Mouse (Mus musculus): ENCODE measurements around the gene Dab1. TPM values are rescaled to one million over a fixed set of nuclear protein-coding genes. Genes with fewer than 3 reads are reported as not detected.

The Dab1 gene
- polyA plus RNA-seq, 1 experiment from 2014 or later, result 69.6 TPM

DNA sequence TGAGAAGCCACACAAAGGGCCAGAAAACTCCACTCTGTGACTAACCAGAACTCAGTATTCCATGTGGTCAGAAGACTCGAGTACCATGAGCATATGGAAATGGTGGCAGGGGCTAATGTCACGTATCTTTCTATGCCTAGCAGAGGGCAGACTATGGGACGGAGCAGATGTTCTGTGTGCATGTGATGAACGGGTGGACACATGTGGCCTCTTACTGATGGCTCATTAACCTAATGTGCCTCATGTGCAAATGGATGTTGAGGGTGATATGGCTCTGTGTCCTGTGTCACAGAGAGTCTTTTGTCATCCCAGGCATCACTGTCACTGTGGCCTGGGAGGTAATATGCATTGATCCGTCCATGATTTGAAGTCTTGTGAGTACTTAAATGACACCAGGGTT is 1021.5 kb downstream of the Dab1 start:
- 42% methylated on average over 5 of the region's 5 CpGs for WGBS
- Histone ChIP-seq H3K9ac (no peak overlapping the region), H3K4me3 (no peak overlapping the region)

DNA sequence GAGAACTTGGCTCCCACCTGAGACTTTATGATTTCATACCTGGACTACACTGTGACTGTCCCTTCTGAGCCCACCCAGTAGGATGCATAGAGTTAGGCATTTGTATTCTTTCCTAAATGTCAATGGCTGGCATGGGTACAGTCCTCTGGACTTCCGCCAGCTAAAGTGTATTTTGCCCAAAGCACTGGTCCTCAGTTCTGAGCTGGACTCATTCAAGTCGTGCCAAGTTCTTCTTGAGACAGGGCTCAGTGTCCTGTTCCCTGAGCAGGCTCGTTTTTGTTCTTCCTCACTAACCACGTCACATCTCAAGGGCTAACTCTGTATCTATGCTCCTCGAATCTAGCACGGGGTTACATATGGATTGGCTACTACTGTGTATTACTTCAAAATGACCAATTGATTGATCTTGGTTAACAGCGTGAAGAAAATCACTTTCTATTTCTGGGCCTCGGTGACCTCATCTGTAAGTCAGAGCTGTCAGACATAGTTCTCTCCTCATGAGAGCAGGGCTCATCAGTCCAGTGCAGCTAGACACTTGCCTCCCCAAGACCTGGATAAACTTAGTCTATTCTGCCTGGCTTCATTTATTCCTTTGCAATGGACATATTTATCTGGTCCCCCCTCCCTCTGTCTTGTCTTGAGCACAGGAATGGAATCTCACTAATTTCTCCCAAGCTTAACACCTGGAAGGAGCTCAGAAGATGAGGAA is 1023.8 kb downstream of the Dab1 start:
- WGBS, result 72% methylated on average over 8 of the region's 8 CpGs
- Histone ChIP-seq H3K4me3 (no peak overlapping the region), H3K9me3 (no peaks in the 10 kb centered on the region), H3K27me3 (no peaks in the 10 kb centered on the region), H3K4me1 (replicated peaks) (peaks cover 18% of the 10 kb centered on the region), H3K9ac (no peak overlapping the region), H3K36me3 (no peaks in the 10 kb centered on the region), H3K4me2 (no peak overlapping the region), H3K27ac (no peak overlapping the region)
- no peak for ATAC-seq (ENCODE audit: low FRiP score)

More for the DNA sequence above, 1021.5 kb downstream of the Dab1 start:
- ATAC-seq (ENCODE audit: low FRiP score), result no peak
- no peaks in the 10 kb centered on the region for H3K27me3 ChIP-seq
- H3K36me3 ChIP-seq, result no peaks in the 10 kb centered on the region
- H3K4me2 ChIP-seq, result no peak overlapping the region
- peaks cover 22% of the 10 kb centered on the region for H3K4me1 ChIP-seq (replicated peaks)
- H3K27ac ChIP-seq, result no peak overlapping the region
- no peaks in the 10 kb centered on the region for H3K9me3 ChIP-seq

- 76% methylated on average over 6 of the region's 6 CpGs for WGBS
These were observed 1024.6 kb downstream of the Dab1 start for GRCm38 (mm10) chr4:104643534-104644356.

GRCm38 (mm10) chr4:104644357-104644630 is 1025.1 kb downstream of the Dab1 start:
- H3K9me3 ChIP-seq, result no peaks in the 10 kb centered on the region
- H3K4me2 ChIP-seq, result no peak overlapping the region
- peaks cover 15% of the 10 kb centered on the region for H3K4me1 ChIP-seq (replicated peaks)
- ATAC-seq (ENCODE audit: low FRiP score), result no peak
- 65% methylated on average over 3 of the region's 3 CpGs for WGBS
- H3K27me3 ChIP-seq, result no peaks in the 10 kb centered on the region
- no peak overlapping the region for H3K4me3 ChIP-seq
- no peak overlapping the region for H3K27ac ChIP-seq
- no peaks in the 10 kb centered on the region for H3K36me3 ChIP-seq
- H3K9ac ChIP-seq, result no peak overlapping the region

More at GRCm38 (mm10) chr4:104643534-104644356, 1024.6 kb downstream of the Dab1 start:
- Histone ChIP-seq H3K27me3 (no peaks in the 10 kb centered on the region), H3K9me3 (no peaks in the 10 kb centered on the region), H3K4me3 (no peak overlapping the region), H3K36me3 (no peaks in the 10 kb centered on the region), H3K9ac (no peak overlapping the region), H3K4me1 (replicated peaks) (peaks cover 15% of the 10 kb centered on the region), H3K27ac (no peak overlapping the region), H3K4me2 (no peak overlapping the region)
- ATAC-seq (ENCODE audit: low FRiP score), result no peak

- no peak for ATAC-seq (ENCODE audit: low FRiP score)
- H3K4me1 ChIP-seq (replicated peaks), result peaks cover 15% of the 10 kb centered on the region
- WGBS, result 95% methylated on average over 4 of the region's 4 CpGs
These were observed 1025.7 kb downstream of the Dab1 start for GRCm38 (mm10) chr4:104644862-104645261.

DNA sequence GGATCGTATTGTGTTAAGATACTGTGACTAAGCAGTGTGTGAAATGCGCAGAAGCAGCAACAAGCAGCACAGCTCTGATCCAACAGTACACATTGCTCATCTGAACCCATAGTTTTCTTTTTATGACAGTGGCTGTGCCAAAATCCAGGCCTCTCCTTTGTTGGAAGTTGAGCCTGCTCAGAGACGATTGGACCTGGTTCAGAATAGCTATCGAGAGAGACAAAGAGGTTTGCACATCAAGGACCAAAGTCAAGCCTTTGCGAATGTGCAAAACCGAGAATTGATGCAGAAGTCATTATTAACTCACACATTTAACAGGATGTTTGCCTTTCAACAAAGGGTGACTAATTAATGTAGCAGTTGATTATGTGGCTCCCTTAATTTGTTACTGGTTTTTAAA is 1032.6 kb downstream of the Dab1 start:
- H3K27ac ChIP-seq, result no peak overlapping the region
- no peaks in the 10 kb centered on the region for H3K36me3 ChIP-seq
- no peaks in the 10 kb centered on the region for H3K9me3 ChIP-seq
- no peak overlapping the region for H3K4me2 ChIP-seq
- peaks cover 5% of the 10 kb centered on the region; the same call in 1 of the 2 replicates for H3K4me1 ChIP-seq (replicated peaks)
- ATAC-seq (ENCODE audit: low FRiP score), result no peak
- H3K9ac ChIP-seq, result no peak overlapping the region
- H3K27me3 ChIP-seq, result no peaks in the 10 kb centered on the region
- WGBS, result 71% methylated on average over 6 of the region's 6 CpGs
- no peak overlapping the region for H3K4me3 ChIP-seq

More at GRCm38 (mm10) chr4:104644862-104645261, 1025.7 kb downstream of the Dab1 start:
- H3K27me3 ChIP-seq, result no peaks in the 10 kb centered on the region
- no peaks in the 10 kb centered on the region for H3K36me3 ChIP-seq
- no peak overlapping the region for H3K4me2 ChIP-seq
- no peak overlapping the region for H3K9ac ChIP-seq
- no peaks in the 10 kb centered on the region for H3K9me3 ChIP-seq
- no peak overlapping the region for H3K27ac ChIP-seq
- no peak overlapping the region for H3K4me3 ChIP-seq

DNA sequence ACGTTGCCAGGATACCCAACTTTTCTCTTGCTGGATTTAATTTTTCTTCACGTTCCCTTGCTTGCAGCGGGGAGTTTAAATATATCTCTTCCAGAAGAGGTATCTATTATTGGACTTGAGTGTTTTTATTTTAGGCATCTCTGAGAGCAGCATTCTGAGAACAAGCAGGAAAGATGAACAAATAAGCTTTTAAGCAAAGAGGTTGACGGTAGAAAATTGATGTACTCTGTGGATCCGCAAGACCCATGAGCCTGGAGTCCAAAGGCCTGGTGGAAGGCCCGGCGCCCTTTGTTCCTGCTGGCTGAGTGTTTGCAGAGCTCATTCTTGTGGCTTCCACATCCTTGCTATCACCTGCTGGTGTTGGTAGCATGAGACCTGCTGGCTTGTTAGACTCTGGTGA is 1037.6 kb downstream of the Dab1 start:
- H3K4me2 ChIP-seq, result no peak overlapping the region
- H3K36me3 ChIP-seq, result no peaks in the 10 kb centered on the region
- 88% methylated on average over 7 of the region's 7 CpGs for WGBS
- no peak overlapping the region for H3K27ac ChIP-seq
- no peak for ATAC-seq (ENCODE audit: low FRiP score)
- 0 out of 2 replicates have a peak, but pooled peaks cover 2% of the 10 kb centered on the region for H3K4me1 ChIP-seq (replicated peaks)
- H3K27me3 ChIP-seq, result no peaks in the 10 kb centered on the region
- no peak overlapping the region for H3K4me3 ChIP-seq
- no peak overlapping the region for H3K9ac ChIP-seq
- H3K9me3 ChIP-seq, result no peaks in the 10 kb centered on the region

- H3K9me3 ChIP-seq, result no peaks in the 10 kb centered on the region
- H3K9ac ChIP-seq, result no peak overlapping the region
- no peak overlapping the region for H3K27ac ChIP-seq
- ATAC-seq (ENCODE audit: low FRiP score), result no peak
- H3K36me3 ChIP-seq, result no peaks in the 10 kb centered on the region
- H3K4me2 ChIP-seq, result no peak overlapping the region
- 79% methylated on average over 12 of the region's 12 CpGs for WGBS
- no peak overlapping the region for H3K4me3 ChIP-seq
- no peaks in the 10 kb centered on the region for H3K27me3 ChIP-seq
- peaks cover 9% of the 10 kb centered on the region; the same call in 1 of the 2 replicates for H3K4me1 ChIP-seq (replicated peaks)
These were observed 1043.9 kb downstream of the Dab1 start for GRCm38 (mm10) chr4:104662841-104663614.

GRCm38 (mm10) chr4:104665553-104665952 is 1046.4 kb downstream of the Dab1 start:
- Histone ChIP-seq H3K27me3 (no peaks in the 10 kb centered on the region), H3K9me3 (no peaks in the 10 kb centered on the region), H3K4me2 (no peak overlapping the region), H3K9ac (no peak overlapping the region), H3K4me1 (replicated peaks) (peaks cover 11% of the 10 kb centered on the region), H3K27ac (no peak overlapping the region), H3K4me3 (no peak overlapping the region), H3K36me3 (no peaks in the 10 kb centered on the region)
- ATAC-seq (ENCODE audit: low FRiP score), result no peak

DNA sequence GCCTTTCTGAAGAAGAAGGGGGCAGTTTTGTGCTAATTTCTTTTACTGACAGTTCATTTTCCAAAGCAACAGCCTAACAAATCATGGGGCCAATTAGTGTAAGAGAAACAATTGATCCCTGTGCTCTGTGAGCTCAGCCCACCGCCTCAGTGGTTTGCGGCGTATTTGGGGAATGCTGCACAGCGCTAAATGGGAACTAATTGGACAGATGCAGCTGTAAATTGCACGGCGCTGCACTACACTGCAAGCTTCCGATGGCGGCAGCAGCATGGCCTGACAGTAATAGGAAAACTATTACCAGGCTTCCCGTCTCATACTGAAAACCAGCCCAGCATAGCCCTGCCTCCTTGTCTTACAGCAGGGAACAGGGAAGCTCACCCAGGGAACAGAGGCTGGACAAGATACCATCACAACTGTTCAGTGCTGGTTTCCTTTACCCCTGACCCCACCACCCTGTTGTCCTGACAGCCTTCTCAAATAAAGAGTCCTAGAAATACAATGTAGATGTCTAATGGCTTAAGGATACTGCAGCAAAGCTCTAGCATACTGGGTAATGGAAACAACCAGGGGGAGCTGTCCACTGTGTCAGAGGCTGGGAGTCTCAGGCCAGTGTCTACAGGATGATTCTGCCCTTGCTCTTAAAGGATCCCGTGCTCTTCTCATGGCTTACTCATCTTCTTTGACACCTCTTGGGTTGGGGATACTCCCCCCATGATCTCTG is 1047.8 kb downstream of the Dab1 start:
- Histone ChIP-seq H3K9me3 (no peaks in the 10 kb centered on the region), H3K4me1 (replicated peaks) (peaks cover 15% of the 10 kb centered on the region), H3K4me2 (no peak overlapping the region), H3K27me3 (no peaks in the 10 kb centered on the region), H3K4me3 (no peak overlapping the region), H3K9ac (no peak overlapping the region), H3K27ac (no peak overlapping the region), H3K36me3 (no peaks in the 10 kb centered on the region)
- WGBS, result 60% methylated on average over 10 of the region's 10 CpGs
- peak; percentile 66 for ATAC-seq (ENCODE audit: low FRiP score)

- Histone ChIP-seq H3K36me3 (no peaks in the 10 kb centered on the region), H3K9me3 (no peaks in the 10 kb centered on the region), H3K9ac (no peak overlapping the region), H3K4me3 (no peak overlapping the region), H3K4me2 (no peak overlapping the region), H3K4me1 (replicated peaks) (peaks cover 15% of the 10 kb centered on the region), H3K27ac (no peak overlapping the region), H3K27me3 (no peaks in the 10 kb centered on the region)
- 82% methylated on average over 6 of the region's 6 CpGs for WGBS
- no peak for ATAC-seq (ENCODE audit: low FRiP score)
These were observed 1048.9 kb downstream of the Dab1 start for GRCm38 (mm10) chr4:104668061-104668460.

DNA sequence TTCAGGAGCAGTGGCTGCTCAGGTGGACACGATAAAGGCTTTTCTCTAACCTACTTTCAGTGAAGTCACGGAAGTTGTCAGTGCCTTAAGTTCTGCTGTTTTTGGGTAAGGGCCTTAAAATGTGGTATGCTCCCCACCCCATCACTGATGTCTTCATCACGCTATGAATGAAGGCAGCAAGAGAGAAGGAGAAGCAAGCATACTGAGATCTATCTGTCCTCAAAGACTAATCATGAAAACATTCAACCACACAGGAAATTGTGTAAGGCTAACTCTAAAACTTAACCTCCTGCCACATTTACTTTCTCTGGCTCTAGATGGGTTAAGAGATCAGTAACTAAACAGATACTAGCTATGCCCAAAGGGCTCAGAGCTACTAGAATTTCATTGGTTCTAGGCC is 1050.2 kb downstream of the Dab1 start:
- no peaks in the 10 kb centered on the region for H3K27me3 ChIP-seq
- no peaks in the 10 kb centered on the region for H3K9me3 ChIP-seq
- H3K36me3 ChIP-seq, result no peaks in the 10 kb centered on the region
- H3K4me1 ChIP-seq (replicated peaks), result peaks cover 15% of the 10 kb centered on the region
- H3K27ac ChIP-seq, result no peak overlapping the region
- H3K4me3 ChIP-seq, result no peak overlapping the region
- ATAC-seq (ENCODE audit: low FRiP score), result no peak
- WGBS, result 89% methylated on average over 3 of the region's 3 CpGs
- H3K9ac ChIP-seq, result no peak overlapping the region
- H3K4me2 ChIP-seq, result no peak overlapping the region
